Mouse (Mus musculus): ENCODE measurements around the gene Ern2. TPM values are rescaled to one million over a fixed set of nuclear protein-coding genes. Genes with fewer than 3 reads are reported as not detected.

Gene Ern2
- total and polyA plus RNA-seq, 3 experiments = not detected

- Histone ChIP-seq H3K27me3 (ENCODE audit: control insufficient read depth in 1 of 2, insufficient read depth in 2 of 2, low read length in 2 of 2) (no peaks in the 10 kb centered on the region), H3K9ac (ENCODE audit: control insufficient read depth, low read depth, low read length, poor library complexity, severe bottlenecking) (no peak overlapping the region), H3K4me3 (ENCODE audit: control insufficient read depth in 1 of 2, insufficient read depth in 1 of 2, low read depth in 2 of 2, low read length in 2 of 2) (no peak overlapping the region), H3K4me1 (ENCODE audit: control insufficient read depth in 1 of 2, insufficient read depth in 2 of 2, low read length in 2 of 2) (peaks cover 0 to under 1% of the 10 kb centered on the region in 2 experiments; a peak in 1 of 4 replicates), H3K36me3 (ENCODE audit: control insufficient read depth in 1 of 2, insufficient read depth in 2 of 2, low read length in 2 of 2) (no peaks in the 10 kb centered on the region), H3K9me3 (replicated peaks; ENCODE audit: insufficient read depth, low read length) (no peaks in the 10 kb centered on the region), H3K79me2 (ENCODE audit: control insufficient read depth, insufficient read depth, low read length, poor library complexity) (no peaks in the 10 kb centered on the region), H3K27ac (ENCODE audit: control insufficient read depth, low read depth, low read length) (no peak overlapping the region)
- no peak for DNase-seq (ENCODE audit: low read depth, low spot score)
- TF ChIP-seq NELFE (IDR thresholded peaks at IDR 0.05; ENCODE audit: low read depth, low read length) (no peak), GATA1 (IDR thresholded peaks at IDR 0.05; ENCODE audit: low read depth, low read length) (no peak), ZC3H11A (IDR thresholded peaks at IDR 0.05; ENCODE audit: low read depth, low read length) (no peak), KAT2A (conservative IDR thresholded peaks at IDR 0.05; ENCODE audit: low read depth, low read length) (no peak), ELF1 (IDR thresholded peaks at IDR 0.05; ENCODE audit: low read depth, low read length) (no peak), ZMIZ1 (IDR thresholded peaks at IDR 0.05; ENCODE audit: low read depth, low read length) (no peak), UBTF (IDR thresholded peaks at IDR 0.05; ENCODE audit: borderline replicate concordance, insufficient read depth, low read depth, low read length) (no peak), RCOR1 (IDR thresholded peaks at IDR 0.05; ENCODE audit: low read depth, low read length) (no peak), GABPA (IDR thresholded peaks at IDR 0.05; ENCODE audit: low read depth, low read length) (no peak), MYC (IDR thresholded peaks at IDR 0.05; ENCODE audit: low read depth, low read length) (no peak)
Observed at GRCm38 (mm10) chr7:122193919-122194318, 7.9 kb upstream of the Ern2 start.

- no peak for DNase-seq (ENCODE audit: low read depth, low spot score)
- Histone ChIP-seq H3K79me2 (ENCODE audit: control insufficient read depth, insufficient read depth, low read length, poor library complexity) (no peaks in the 10 kb centered on the region), H3K27ac (ENCODE audit: control insufficient read depth, low read depth, low read length) (no peak overlapping the region), H3K9me3 (replicated peaks; ENCODE audit: insufficient read depth, low read length) (no peaks in the 10 kb centered on the region), H3K9ac (ENCODE audit: control insufficient read depth, low read depth, low read length, poor library complexity, severe bottlenecking) (no peak overlapping the region), H3K4me1 (ENCODE audit: control insufficient read depth in 1 of 2, insufficient read depth in 2 of 2, low read length in 2 of 2) (no peaks in the 10 kb centered on the region), H3K4me3 (ENCODE audit: control insufficient read depth in 1 of 2, insufficient read depth in 1 of 2, low read depth in 2 of 2, low read length in 2 of 2) (no peak overlapping the region), H3K36me3 (ENCODE audit: control insufficient read depth in 1 of 2, insufficient read depth in 2 of 2, low read length in 2 of 2) (no peaks in the 10 kb centered on the region), H3K27me3 (ENCODE audit: control insufficient read depth in 1 of 2, insufficient read depth in 2 of 2, low read length in 2 of 2) (no peaks in the 10 kb centered on the region)
- no peak for TF ChIP-seq E2F4 (IDR thresholded peaks at IDR 0.05; ENCODE audit: borderline replicate concordance, low read depth, low read length)
- peak; percentile 59 for TF ChIP-seq USF1 (IDR thresholded peaks at IDR 0.05; ENCODE audit: low read depth, low read length)
Observed at GRCm38 (mm10) chr7:122191097-122191496, 5.1 kb upstream of the Ern2 start.

GRCm38 (mm10) chr7:122189484-122189883 lies 3.5 kb upstream of the Ern2 start:
- DNase-seq (ENCODE audit: low read depth, low spot score) = peak; percentile 72
- Histone ChIP-seq H3K4me1 (ENCODE audit: control insufficient read depth in 1 of 2, insufficient read depth in 2 of 2, low read length in 2 of 2) (no peaks in the 10 kb centered on the region), H3K4me3 (ENCODE audit: control insufficient read depth in 1 of 2, insufficient read depth in 1 of 2, low read depth in 2 of 2, low read length in 2 of 2) (no peak overlapping the region), H3K9ac (ENCODE audit: control insufficient read depth, low read depth, low read length, poor library complexity, severe bottlenecking) (no peak overlapping the region), H3K27me3 (ENCODE audit: control insufficient read depth in 1 of 2, insufficient read depth in 2 of 2, low read length in 2 of 2) (no peaks in the 10 kb centered on the region), H3K36me3 (ENCODE audit: control insufficient read depth in 1 of 2, insufficient read depth in 2 of 2, low read length in 2 of 2) (no peaks in the 10 kb centered on the region), H3K79me2 (ENCODE audit: control insufficient read depth, insufficient read depth, low read length, poor library complexity) (no peaks in the 10 kb centered on the region), H3K9me3 (replicated peaks; ENCODE audit: insufficient read depth, low read length) (no peaks in the 10 kb centered on the region), H3K27ac (ENCODE audit: control insufficient read depth, low read depth, low read length) (no peak overlapping the region)
- TF ChIP-seq SIN3A (IDR thresholded peaks at IDR 0.05; ENCODE audit: low read length) = no peak
- TF ChIP-seq HCFC1 (IDR thresholded peaks at IDR 0.05; ENCODE audit: low read depth, low read length) = no peak
- no peak for TF ChIP-seq BHLHE40 (IDR thresholded peaks at IDR 0.05; ENCODE audit: borderline replicate concordance, low read depth, low read length)
- no peak for TF ChIP-seq MAX (IDR thresholded peaks at IDR 0.05; ENCODE audit: low read length)
- no peak for TF ChIP-seq CHD1 (IDR thresholded peaks at IDR 0.05; ENCODE audit: low read depth, low read length)
- no peak for TF ChIP-seq EP300 (IDR thresholded peaks at IDR 0.05; ENCODE audit: low read depth in 1 of 2, low read length in 2 of 2)
- TF ChIP-seq CHD2 (IDR thresholded peaks at IDR 0.05; ENCODE audit: low read length) = no peak
- no peak for TF ChIP-seq GATA1 (IDR thresholded peaks at IDR 0.05; ENCODE audit: low read depth, low read length)
- TF ChIP-seq ZMIZ1 (IDR thresholded peaks at IDR 0.05; ENCODE audit: low read depth, low read length) = no peak
- no peak for TF ChIP-seq ELF1 (IDR thresholded peaks at IDR 0.05; ENCODE audit: low read depth, low read length)
- 0 out of 2 replicates have a peak, but pooled peaks have one; percentile 31 for TF ChIP-seq ZNF384 (IDR thresholded peaks at IDR 0.05; ENCODE audit: low read depth, low read length)
- no peak for TF ChIP-seq TCF12 (IDR thresholded peaks at IDR 0.05; ENCODE audit: low read depth, low read length)
- no peak for TF ChIP-seq POLR2AphosphoS5 (IDR thresholded peaks at IDR 0.05; ENCODE audit: borderline replicate concordance, low read depth, low read length)
- TF ChIP-seq UBTF (IDR thresholded peaks at IDR 0.05; ENCODE audit: borderline replicate concordance, insufficient read depth, low read depth, low read length) = no peak
- TF ChIP-seq RAD21 (IDR thresholded peaks at IDR 0.05; ENCODE audit: low read depth, low read length) = peak; percentile 42
- TF ChIP-seq USF2 (IDR thresholded peaks at IDR 0.05; ENCODE audit: borderline replicate concordance in 1 of 2, insufficient read depth in 1 of 2, low read depth in 1 of 2, low read length in 2 of 2) = no peak
- peak; percentile 57 for TF ChIP-seq SMC3 (IDR thresholded peaks at IDR 0.05; ENCODE audit: low read depth, low read length)
- no peak for TF ChIP-seq ETS1 (IDR thresholded peaks at IDR 0.05; ENCODE audit: low read depth, low read length)
- 0 out of 2 replicates have a peak, but pooled peaks have one; percentile 13 for TF ChIP-seq ZC3H11A (IDR thresholded peaks at IDR 0.05; ENCODE audit: low read depth, low read length)
